Comparison of ENCODE assay signal across 8 mouse cellular contexts in genomic region chr16:17553910-17554685, GRCm38 (mm10). TPM values are rescaled to one million over a fixed set of nuclear protein-coding genes. Genes with fewer than 3 reads are reported as not detected.
A peak's percentile ranks its signal among the peaks of the same experiment; 100 is the strongest.
DNase-seq lines count a peak whose midpoint lies in the region; ATAC-seq and TF ChIP-seq lines count a peak whose summit lies in the region.

No protein-coding gene starts in this region.

- H3K4me2 ChIP-seq in embryonic facial prominence, embryonic 13.5 days: peak overlapping the region; percentile 52
- peak overlapping the region; percentile 54 for H3K4me2 ChIP-seq in hindbrain, embryonic 16.5 days (ENCODE audit: low read length)
- peak overlapping the region; percentile 91 for H3K4me2 ChIP-seq in liver, embryonic 12.5 days
- H3K4me2 ChIP-seq in myocyte (ENCODE audit: low read depth): peak overlapping the region; percentile 6

- TF ChIP-seq POLR2A in myocyte (IDR thresholded peaks at IDR 0.05; ENCODE audit: insufficient read length, low read depth): no peak

- H3K27me3 ChIP-seq in embryonic facial prominence, embryonic 13.5 days: peaks cover 7% of the 10 kb centered on the region
- no peaks in the 10 kb centered on the region for H3K27me3 ChIP-seq in hindbrain, embryonic 16.5 days (replicated peaks; ENCODE audit: control insufficient read depth, insufficient read depth, low read length)
- peaks cover 10% of the 10 kb centered on the region; the same call in 1 of the 2 replicates for H3K27me3 ChIP-seq in liver, embryonic 12.5 days (replicated peaks)
- no peaks in the 10 kb centered on the region for H3K27me3 ChIP-seq in myocyte (ENCODE audit: control insufficient read depth, insufficient read depth, insufficient read length)

- H3K79me2 ChIP-seq in myocyte (ENCODE audit: control insufficient read depth, insufficient read depth): no peaks in the 10 kb centered on the region

- H3ac ChIP-seq in myocyte (ENCODE audit: control insufficient read depth, insufficient read length): no peak overlapping the region

- peak overlapping the region; percentile 19 for H3K4me3 ChIP-seq in embryonic facial prominence, embryonic 13.5 days
- H3K4me3 ChIP-seq in hindbrain, embryonic 16.5 days (ENCODE audit: low read length): peak overlapping the region; percentile 29
- peak overlapping the region; percentile 55 for H3K4me3 ChIP-seq in liver, embryonic 12.5 days
- no peak overlapping the region for H3K4me3 ChIP-seq in myocyte

- 6% methylated on average over 18 of the region's 18 CpGs for WGBS in embryonic facial prominence, embryonic 13.5 days
- WGBS in hindbrain, embryonic 16.5 days: 4% methylated on average over 18 of the region's 18 CpGs
- WGBS in liver, embryonic 12.5 days (ENCODE audit: insufficient replicate concordance): 15% methylated on average over 18 of the region's 18 CpGs

- ATAC-seq in embryonic facial prominence, embryonic 13.5 days (ENCODE audit: insufficient number of reproducible peaks, insufficient read depth, low FRiP score, low TSS enrichment, low read depth): peak; percentile 84
- peak; percentile 92 for ATAC-seq in hindbrain, embryonic 16.5 days
- ATAC-seq in liver, embryonic 12.5 days: peak; percentile 90

- DNase-seq in ovary, postnatal 14 days (ENCODE audit: low spot score): peak; percentile 31
- DNase-seq in ovary, postnatal 36 days (ENCODE audit: low spot score): no peak
- peak; percentile 67 for DNase-seq in thymus, postnatal 4 days
- DNase-seq in frontal cortex, postnatal 10 days (ENCODE audit: low spot score in 2 of 2): no peak

- no peaks in the 10 kb centered on the region for H3K36me3 ChIP-seq in embryonic facial prominence, embryonic 13.5 days
- no peaks in the 10 kb centered on the region for H3K36me3 ChIP-seq in hindbrain, embryonic 16.5 days (ENCODE audit: control insufficient read depth, insufficient read depth, low read length)
- H3K36me3 ChIP-seq in liver, embryonic 12.5 days: no peaks in the 10 kb centered on the region
- no peaks in the 10 kb centered on the region for H3K36me3 ChIP-seq in myocyte (ENCODE audit: control insufficient read depth, insufficient read depth)

- H3K4me1 ChIP-seq in embryonic facial prominence, embryonic 13.5 days: peaks cover 26% of the 10 kb centered on the region
- H3K4me1 ChIP-seq in hindbrain, embryonic 16.5 days (ENCODE audit: control insufficient read depth, insufficient read depth, low read depth, low read length): peaks cover 13% of the 10 kb centered on the region
- H3K4me1 ChIP-seq in liver, embryonic 12.5 days: peaks cover 51% of the 10 kb centered on the region

- no peaks in the 10 kb centered on the region for H3K9me3 ChIP-seq in embryonic facial prominence, embryonic 13.5 days
- H3K9me3 ChIP-seq in hindbrain, embryonic 16.5 days (ENCODE audit: control insufficient read depth, low read length): no peaks in the 10 kb centered on the region
- no peaks in the 10 kb centered on the region for H3K9me3 ChIP-seq in liver, embryonic 12.5 days (replicated peaks)

- H3K9ac ChIP-seq in embryonic facial prominence, embryonic 13.5 days: no peak overlapping the region
- H3K9ac ChIP-seq in hindbrain, embryonic 16.5 days (ENCODE audit: low read depth, low read length): peak overlapping the region; percentile 58
- peak overlapping the region; percentile 68 for H3K9ac ChIP-seq in liver, embryonic 12.5 days

- peak overlapping the region; percentile 51; the same call in 1 of the 2 replicates for H3K27ac ChIP-seq in embryonic facial prominence, embryonic 13.5 days
- peak overlapping the region; percentile 67 for H3K27ac ChIP-seq in hindbrain, embryonic 16.5 days (ENCODE audit: low read depth, low read length)
- peak overlapping the region; percentile 91 for H3K27ac ChIP-seq in liver, embryonic 12.5 days

TF ChIP-seq in myocyte, 11 proteins besides CTCF, POLR2A, EP300 and RAD21:
- TF ChIP-seq SRF (IDR thresholded peaks at IDR 0.05; ENCODE audit: control insufficient read depth, insufficient read length, low read depth) (no peak), MAX (IDR thresholded peaks at IDR 0.05; ENCODE audit: low read depth) (no peak), CEBPB (IDR thresholded peaks at IDR 0.05; ENCODE audit: insufficient read depth, poor library complexity, severe bottlenecking) (no peak), REST (IDR thresholded peaks at IDR 0.05; ENCODE audit: insufficient read depth, insufficient read length) (no peak), E2F4 (IDR thresholded peaks at IDR 0.05; ENCODE audit: insufficient read depth) (no peak), TCF12 (IDR thresholded peaks at IDR 0.05; ENCODE audit: insufficient read depth, poor library complexity, severe bottlenecking) (no peak), TCF3 (IDR thresholded peaks at IDR 0.05; ENCODE audit: insufficient read length, low read depth) (no peak), POLR2AphosphoS2 (IDR thresholded peaks at IDR 0.05; ENCODE audit: insufficient read length, low read depth) (no peak), MYOD1 (IDR thresholded peaks at IDR 0.05; ENCODE audit: control insufficient read depth in 1 of 3, insufficient read length in 2 of 3, low read depth in 2 of 3) (no peak), MYOG (IDR thresholded peaks at IDR 0.05; ENCODE audit: control insufficient read depth in 1 of 3, insufficient read depth in 1 of 3, insufficient read length in 2 of 3, low read depth in 2 of 3) (no peak), USF1 (IDR thresholded peaks at IDR 0.05; ENCODE audit: low read depth) (no peak)

RNA-seq across cellular contexts. Expression of gene Lrrc74b, which starts 6.9 kb away (rescaled TPM):
- not detected in 2 replicates for polyA plus RNA-seq in embryonic facial prominence, embryonic 13.5 days (2015; fragmentation: Nextera tagmentation; extraction: Ambion mirVana)
- polyA plus RNA-seq in hindbrain, embryonic 16.5 days (2015; fragmentation: Nextera tagmentation; extraction: Ambion mirVana): 1.7 and 1.8 TPM in 2 replicates
- 0.07 TPM in 1 of 2 replicates, not detected in the other for polyA plus RNA-seq in liver, embryonic 12.5 days (2016; fragmentation: Nextera tagmentation; extraction: Ambion mirVana)
- 0.08 TPM for polyA plus RNA-seq in myocyte (2012; fragmentation: generic; extraction: Trizol)

RNA-seq across cellular contexts. Expression of gene P2rx6, which starts 7.6 kb away (rescaled TPM):
- polyA plus RNA-seq in embryonic facial prominence, embryonic 13.5 days (2015; fragmentation: Nextera tagmentation; extraction: Ambion mirVana): 0.08 and 0.32 TPM in 2 replicates
- 3.0 and 3.2 TPM in 2 replicates for polyA plus RNA-seq in hindbrain, embryonic 16.5 days (2015; fragmentation: Nextera tagmentation; extraction: Ambion mirVana)
- 0.08 TPM in 2 replicates for polyA plus RNA-seq in liver, embryonic 12.5 days (2016; fragmentation: Nextera tagmentation; extraction: Ambion mirVana)
- polyA plus RNA-seq in myocyte (2012; fragmentation: generic; extraction: Trizol): 3.3 TPM

RNA-seq across cellular contexts. Expression of gene Thap7, which starts 23.2 kb away (rescaled TPM):
- 72.5 and 75.2 TPM in 2 replicates for polyA plus RNA-seq in embryonic facial prominence, embryonic 13.5 days (2015; fragmentation: Nextera tagmentation; extraction: Ambion mirVana)
- 65.1 and 65.8 TPM in 2 replicates for polyA plus RNA-seq in hindbrain, embryonic 16.5 days (2015; fragmentation: Nextera tagmentation; extraction: Ambion mirVana)
- 34.2 and 36.6 TPM in 2 replicates for polyA plus RNA-seq in liver, embryonic 12.5 days (2016; fragmentation: Nextera tagmentation; extraction: Ambion mirVana)
- 42.6 TPM for polyA plus RNA-seq in myocyte (2012; fragmentation: generic; extraction: Trizol)

RNA-seq across cellular contexts. Expression of gene Slc7a4, which starts 28.9 kb away (rescaled TPM):
- polyA plus RNA-seq in embryonic facial prominence, embryonic 13.5 days (2015; fragmentation: Nextera tagmentation; extraction: Ambion mirVana): 5.5 and 6.0 TPM in 2 replicates
- 53.9 and 54.6 TPM in 2 replicates for polyA plus RNA-seq in hindbrain, embryonic 16.5 days (2015; fragmentation: Nextera tagmentation; extraction: Ambion mirVana)
- 1.7 TPM in 2 replicates for polyA plus RNA-seq in liver, embryonic 12.5 days (2016; fragmentation: Nextera tagmentation; extraction: Ambion mirVana)
- 1.1 TPM for polyA plus RNA-seq in myocyte (2012; fragmentation: generic; extraction: Trizol)

RNA-seq across cellular contexts. Expression of gene Lztr1, which starts 45.6 kb away (rescaled TPM):
- 98.5 and 119 TPM in 2 replicates for polyA plus RNA-seq in embryonic facial prominence, embryonic 13.5 days (2015; fragmentation: Nextera tagmentation; extraction: Ambion mirVana)
- polyA plus RNA-seq in hindbrain, embryonic 16.5 days (2015; fragmentation: Nextera tagmentation; extraction: Ambion mirVana): 140 and 149 TPM in 2 replicates
- polyA plus RNA-seq in liver, embryonic 12.5 days (2016; fragmentation: Nextera tagmentation; extraction: Ambion mirVana): 31.4 and 34.8 TPM in 2 replicates
- 84.7 TPM for polyA plus RNA-seq in myocyte (2012; fragmentation: generic; extraction: Trizol)

Comparison
In these comparisons a context has a peak if more than half of its experiments do, and no peak if none do; other contexts are left out.
1. DNase-seq: peak in ovary, postnatal 14 days (single experiment) and thymus, postnatal 4 days (single experiment); none in ovary, postnatal 36 days (single experiment) and frontal cortex, postnatal 10 days (0 of 2).
2. H3K4me2 ChIP-seq: peak in every context shown above with its lines; median percentile 91 in liver, embryonic 12.5 days; 54 in hindbrain, embryonic 16.5 days; 52 in embryonic facial prominence, embryonic 13.5 days; 6 in myocyte.
3. Peak in every context shown above with its lines, with median percentiles within 50 percentile points of each other: ATAC-seq and H3K27ac ChIP-seq.